Mouse (Mus musculus) cerebellum, adult 2 months (tissue): Measurements from ENCODE around the gene Zfp160.

Experiments used
- CTCF ChIP-seq: fragments of 200-500 bp; IDR thresholded peaks from 2 replicates; pipeline ENCODE4 v1.5.1; 2011; ENCODE audit warnings: low read depth, mild to moderate bottlenecking, control low read depth, low read length, moderate library complexity, borderline replicate concordance; ENCODE audit not compliant: insufficient read depth
- POLR2A ChIP-seq: fragments of 200-500 bp; IDR thresholded peaks from 2 replicates; pipeline ENCODE4 v1.6.1; 2011; ENCODE audit warnings: low read length, control low read depth, borderline replicate concordance; ENCODE audit not compliant: insufficient read depth

DNA sequence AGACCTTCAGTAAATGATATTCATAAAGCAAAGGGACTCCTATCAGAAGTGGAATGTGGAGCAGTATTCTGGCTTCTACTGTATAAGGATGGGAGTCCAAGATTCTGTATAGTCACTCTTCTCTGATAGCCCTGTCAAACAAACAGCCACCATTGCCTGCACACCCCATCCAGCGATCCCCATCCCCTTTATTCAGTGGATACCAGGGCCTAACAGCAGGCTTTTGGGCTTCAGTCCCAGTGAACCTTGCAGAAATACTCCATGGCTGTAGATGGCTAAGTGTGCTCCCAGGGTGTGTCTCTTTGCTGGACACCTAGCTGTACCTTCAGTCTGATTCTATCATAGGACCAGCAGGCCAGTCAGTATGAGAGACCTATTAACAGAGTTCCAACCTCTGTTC lies 42.2 kb downstream of the Zfp160 start:
- no peak for TF ChIP-seq CTCF
- no peak for TF ChIP-seq POLR2A
